Mouse (Mus musculus) lung, postnatal 0 days (tissue): ENCODE results near the gene Zmynd8.

Experiments used
- CTCF ChIP-seq: IDR thresholded peaks from 2 replicates; pipeline ENCODE4 v1.5.1; 2016; ENCODE audit warnings: antibody characterized with exemption, mild to moderate bottlenecking
- EP300 ChIP-seq: IDR thresholded peaks from 2 replicates; pipeline ENCODE4 v1.6.1; 2016; ENCODE audit warnings: antibody characterized with exemption, mild to moderate bottlenecking, control low read depth

DNA sequence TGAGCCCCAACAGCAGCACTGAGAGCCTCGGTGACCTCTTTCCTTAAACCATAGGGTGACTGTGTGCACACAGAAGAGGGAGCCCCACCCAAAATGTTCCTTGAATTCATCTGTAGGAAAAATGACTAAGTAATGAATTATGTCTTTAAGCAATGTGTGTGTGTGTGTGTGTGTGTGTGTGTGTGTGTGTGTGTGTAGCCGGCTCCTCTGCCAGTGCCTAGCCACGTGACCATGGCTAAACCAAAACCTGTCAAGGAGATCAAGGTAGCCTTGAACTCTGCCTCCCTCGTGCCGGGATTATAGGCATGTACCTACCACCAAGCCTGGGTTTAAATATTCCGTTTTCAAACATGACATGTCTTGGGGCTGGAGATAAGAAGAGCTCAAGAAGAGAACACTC is 57.0 kb downstream of the Zmynd8 start:
- TF ChIP-seq CTCF (no peak), EP300 (no peak)
